Mouse (Mus musculus): ENCODE results near the gene Lmod1. TPM values are rescaled to one million over a fixed set of nuclear protein-coding genes. Genes with fewer than 3 reads are reported as not detected.

Lmod1 gene
- polyA plus RNA-seq, 1 experiment from 2014 or later = 0.16 TPM

GRCm38 (mm10) chr1:135311356-135311755 is 13.3 kb upstream of the Lmod1 start:
- Histone ChIP-seq H3K27ac (ENCODE audit: low read depth, low read length) (no peak overlapping the region), H3K4me2 (no peak overlapping the region), H3K9me3 (ENCODE audit: control insufficient read depth, low read length) (no peaks in the 10 kb centered on the region), H3K36me3 (ENCODE audit: control insufficient read depth, insufficient read depth, low read length) (peaks cover 20% of the 10 kb centered on the region), H3K9ac (ENCODE audit: low read depth, low read length) (no peak overlapping the region), H3K4me3 (ENCODE audit: low read depth, low read length) (no peak overlapping the region), H3K27me3 (replicated peaks; ENCODE audit: control insufficient read depth, insufficient read depth, low read length) (no peaks in the 10 kb centered on the region), H3K4me1 (replicated peaks; ENCODE audit: control insufficient read depth, insufficient read depth, low read length) (peaks cover 11% of the 10 kb centered on the region)
- ATAC-seq (replicated peaks; ENCODE audit: low FRiP score) = no peak
- 73% methylated on average over 6 of the region's 6 CpGs for WGBS
- no peak for DNase-seq (ENCODE audit: low spot score)

DNA sequence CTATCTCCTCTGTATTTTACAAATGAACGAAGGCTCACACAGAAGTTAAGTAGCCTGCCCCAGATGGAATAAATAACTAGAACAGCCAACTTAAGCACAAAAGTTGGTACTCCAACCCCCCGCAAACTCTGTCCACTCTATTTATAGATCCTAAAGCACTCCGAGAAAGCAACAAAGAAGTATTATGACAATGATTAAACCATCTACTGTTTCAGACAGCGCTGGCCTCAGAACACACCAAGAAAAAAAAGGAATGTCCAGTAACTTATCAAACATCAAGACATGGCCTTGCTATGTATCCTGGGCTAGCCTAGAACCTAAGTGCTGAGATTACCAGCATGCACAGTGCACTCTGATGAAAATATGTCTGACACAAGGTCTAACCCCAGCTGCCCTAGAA is 12.4 kb upstream of the Lmod1 start:
- Histone ChIP-seq H3K27me3 (replicated peaks; ENCODE audit: control insufficient read depth, insufficient read depth, low read length) (no peaks in the 10 kb centered on the region), H3K9ac (ENCODE audit: low read depth, low read length) (peak overlapping the region; percentile 95), H3K4me2 (peak overlapping the region; percentile 93), H3K4me1 (replicated peaks; ENCODE audit: control insufficient read depth, insufficient read depth, low read length) (peaks cover 11% of the 10 kb centered on the region), H3K4me3 (ENCODE audit: low read depth, low read length) (peak overlapping the region; percentile 95), H3K36me3 (ENCODE audit: control insufficient read depth, insufficient read depth, low read length) (peaks cover 16% of the 10 kb centered on the region), H3K27ac (ENCODE audit: low read depth, low read length) (no peak overlapping the region), H3K9me3 (ENCODE audit: control insufficient read depth, low read length) (no peaks in the 10 kb centered on the region)
- no peak for DNase-seq (ENCODE audit: low spot score)
- ATAC-seq (replicated peaks; ENCODE audit: low FRiP score) = no peak
- WGBS = 85% methylated on average over 4 of the region's 4 CpGs

- Histone ChIP-seq H3K36me3 (ENCODE audit: control insufficient read depth, insufficient read depth, low read length) (peaks cover 7% of the 10 kb centered on the region), H3K27me3 (replicated peaks; ENCODE audit: control insufficient read depth, insufficient read depth, low read length) (no peaks in the 10 kb centered on the region), H3K4me3 (ENCODE audit: low read depth, low read length) (peak within 1 kb of the TSS; percentile 95), H3K27ac (ENCODE audit: low read depth, low read length) (peak within 1 kb of the TSS; percentile 79), H3K9ac (ENCODE audit: low read depth, low read length) (peak within 1 kb of the TSS; percentile 95), H3K9me3 (ENCODE audit: control insufficient read depth, low read length) (no peaks in the 10 kb centered on the region), H3K4me2 (peak within 1 kb of the TSS; percentile 93), H3K4me1 (replicated peaks; ENCODE audit: control insufficient read depth, insufficient read depth, low read length) (peaks cover 11% of the 10 kb centered on the region)
- DNase-seq (ENCODE audit: low spot score) (peak; percentile 88), ATAC-seq (replicated peaks; ENCODE audit: low FRiP score) (peak; percentile 100)
- WGBS = under 1% methylated on average over 51 of the region's 51 CpGs
Measured at GRCm38 (mm10) chr1:135313284-135314031, 11.1 kb upstream of the Lmod1 start, which contains the start of gene Timm17a. Timm17a (minus strand) TSS chr1:135313778.

DNA sequence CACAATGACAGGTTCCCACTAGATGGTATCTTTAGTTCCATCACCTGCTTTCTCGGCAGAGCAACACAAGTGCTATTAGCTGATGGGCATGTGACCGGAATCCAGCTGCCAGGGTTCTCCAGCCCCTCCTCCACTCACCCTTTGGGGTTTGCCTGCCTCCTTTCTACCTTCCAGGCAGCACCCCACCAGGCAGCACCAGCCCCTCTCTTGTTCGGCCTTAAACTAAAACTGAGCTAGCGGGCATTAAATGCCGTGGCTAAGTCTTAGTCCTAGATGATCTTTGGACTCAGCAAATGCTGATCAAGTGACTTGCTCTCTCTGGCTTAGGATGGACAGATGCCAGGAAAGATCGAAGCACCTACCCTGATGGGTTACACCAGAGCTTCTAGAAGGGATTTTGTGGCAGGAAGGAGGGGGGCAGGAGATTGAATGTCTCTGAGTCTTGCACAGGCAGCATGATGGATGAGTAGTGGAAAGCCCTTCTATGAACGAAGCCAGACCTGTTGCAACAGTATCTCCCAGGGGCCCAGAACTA is 1.2 kb upstream of the Lmod1 start:
- Histone ChIP-seq H3K9ac (ENCODE audit: low read depth, low read length) (no peak overlapping the region), H3K4me2 (no peak overlapping the region), H3K36me3 (ENCODE audit: control insufficient read depth, insufficient read depth, low read length) (no peaks in the 10 kb centered on the region), H3K4me3 (ENCODE audit: low read depth, low read length) (no peak overlapping the region), H3K4me1 (replicated peaks; ENCODE audit: control insufficient read depth, insufficient read depth, low read length) (no peaks in the 10 kb centered on the region), H3K27me3 (replicated peaks; ENCODE audit: control insufficient read depth, insufficient read depth, low read length) (peaks cover 14% of the 10 kb centered on the region), H3K27ac (ENCODE audit: low read depth, low read length) (no peak overlapping the region), H3K9me3 (ENCODE audit: control insufficient read depth, low read length) (no peaks in the 10 kb centered on the region)
- ATAC-seq (replicated peaks; ENCODE audit: low FRiP score) (no peak), DNase-seq (ENCODE audit: low spot score) (no peak)
- WGBS = 72% methylated on average over 7 of the region's 7 CpGs

GRCm38 (mm10) chr1:135325934-135326333 is 1.3 kb downstream of the Lmod1 start:
- H3K4me3 ChIP-seq (ENCODE audit: low read depth, low read length) = no peak overlapping the region
- no peak overlapping the region for H3K4me2 ChIP-seq
- H3K9me3 ChIP-seq (ENCODE audit: control insufficient read depth, low read length) = no peaks in the 10 kb centered on the region

GRCm38 (mm10) chr1:135328368-135328767 is 3.8 kb downstream of the Lmod1 start:
- Histone ChIP-seq H3K9me3 (ENCODE audit: control insufficient read depth, low read length) (no peaks in the 10 kb centered on the region), H3K4me1 (replicated peaks; ENCODE audit: control insufficient read depth, insufficient read depth, low read length) (no peaks in the 10 kb centered on the region), H3K4me2 (no peak overlapping the region), H3K27me3 (replicated peaks; ENCODE audit: control insufficient read depth, insufficient read depth, low read length) (peaks cover 11% of the 10 kb centered on the region), H3K36me3 (ENCODE audit: control insufficient read depth, insufficient read depth, low read length) (no peaks in the 10 kb centered on the region), H3K4me3 (ENCODE audit: low read depth, low read length) (no peak overlapping the region), H3K9ac (ENCODE audit: low read depth, low read length) (no peak overlapping the region), H3K27ac (ENCODE audit: low read depth, low read length) (no peak overlapping the region)
- WGBS = 68% methylated on average over 5 of the region's 5 CpGs
- ATAC-seq (replicated peaks; ENCODE audit: low FRiP score) (no peak), DNase-seq (ENCODE audit: low spot score) (no peak)

More at GRCm38 (mm10) chr1:135325934-135326333, 1.3 kb downstream of the Lmod1 start:
- no peak for ATAC-seq (replicated peaks; ENCODE audit: low FRiP score)
- peaks cover 14% of the 10 kb centered on the region for H3K27me3 ChIP-seq (replicated peaks; ENCODE audit: control insufficient read depth, insufficient read depth, low read length)
- no peak overlapping the region for H3K9ac ChIP-seq (ENCODE audit: low read depth, low read length)
- 78% methylated on average over 2 of the region's 2 CpGs for WGBS
- DNase-seq (ENCODE audit: low spot score) = no peak
- H3K27ac ChIP-seq (ENCODE audit: low read depth, low read length) = no peak overlapping the region
- no peaks in the 10 kb centered on the region for H3K4me1 ChIP-seq (replicated peaks; ENCODE audit: control insufficient read depth, insufficient read depth, low read length)
- no peaks in the 10 kb centered on the region for H3K36me3 ChIP-seq (ENCODE audit: control insufficient read depth, insufficient read depth, low read length)

DNA sequence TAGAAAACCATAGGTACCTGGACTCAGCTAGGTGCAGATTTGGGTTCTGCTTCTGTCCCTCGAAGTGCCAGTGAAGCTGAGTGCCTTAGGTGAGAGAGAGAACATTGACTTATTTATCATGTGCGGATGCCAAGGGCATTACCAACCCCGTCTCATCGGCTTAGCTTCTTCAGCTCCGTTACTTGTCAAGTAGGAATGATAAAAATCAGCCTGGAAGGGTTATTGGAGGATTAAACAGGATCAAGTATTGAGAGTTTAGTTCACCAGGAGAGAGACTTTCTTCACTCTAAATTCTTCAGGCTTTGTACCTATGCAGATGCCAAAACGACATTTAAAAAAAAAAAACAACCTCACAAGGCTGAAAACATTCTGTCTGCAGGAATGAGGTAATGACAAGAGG is 6.0 kb downstream of the Lmod1 start:
- H3K36me3 ChIP-seq (ENCODE audit: control insufficient read depth, insufficient read depth, low read length) = no peaks in the 10 kb centered on the region
- no peak overlapping the region for H3K9ac ChIP-seq (ENCODE audit: low read depth, low read length)
- H3K4me1 ChIP-seq (replicated peaks; ENCODE audit: control insufficient read depth, insufficient read depth, low read length) = no peaks in the 10 kb centered on the region
- ATAC-seq (replicated peaks; ENCODE audit: low FRiP score) (no peak), DNase-seq (ENCODE audit: low spot score) (no peak)
- H3K4me3 ChIP-seq (ENCODE audit: low read depth, low read length) = no peak overlapping the region
- H3K27ac ChIP-seq (ENCODE audit: low read depth, low read length) = no peak overlapping the region
- no peak overlapping the region for H3K4me2 ChIP-seq
- 68% methylated on average over 6 of the region's 6 CpGs for WGBS
- no peaks in the 10 kb centered on the region for H3K27me3 ChIP-seq (replicated peaks; ENCODE audit: control insufficient read depth, insufficient read depth, low read length)
- H3K9me3 ChIP-seq (ENCODE audit: control insufficient read depth, low read length) = no peaks in the 10 kb centered on the region

GRCm38 (mm10) chr1:135341947-135342346 is 17.3 kb downstream of the Lmod1 start:
- Histone ChIP-seq H3K9me3 (ENCODE audit: control insufficient read depth, low read length) (no peaks in the 10 kb centered on the region), H3K9ac (ENCODE audit: low read depth, low read length) (no peak overlapping the region), H3K4me2 (no peak overlapping the region), H3K4me3 (ENCODE audit: low read depth, low read length) (no peak overlapping the region), H3K36me3 (ENCODE audit: control insufficient read depth, insufficient read depth, low read length) (no peaks in the 10 kb centered on the region), H3K27me3 (replicated peaks; ENCODE audit: control insufficient read depth, insufficient read depth, low read length) (no peaks in the 10 kb centered on the region), H3K4me1 (replicated peaks; ENCODE audit: control insufficient read depth, insufficient read depth, low read length) (no peaks in the 10 kb centered on the region), H3K27ac (ENCODE audit: low read depth, low read length) (no peak overlapping the region)
- no peak for DNase-seq (ENCODE audit: low spot score)
- ATAC-seq (replicated peaks; ENCODE audit: low FRiP score) = no peak
- 80% methylated on average over 8 of the region's 8 CpGs for WGBS

GRCm38 (mm10) chr1:135344026-135344425 is 19.4 kb downstream of the Lmod1 start:
- Histone ChIP-seq H3K9ac (ENCODE audit: low read depth, low read length) (no peak overlapping the region), H3K36me3 (ENCODE audit: control insufficient read depth, insufficient read depth, low read length) (no peaks in the 10 kb centered on the region), H3K27ac (ENCODE audit: low read depth, low read length) (no peak overlapping the region), H3K9me3 (ENCODE audit: control insufficient read depth, low read length) (no peaks in the 10 kb centered on the region), H3K4me1 (replicated peaks; ENCODE audit: control insufficient read depth, insufficient read depth, low read length) (no peaks in the 10 kb centered on the region), H3K4me2 (no peak overlapping the region), H3K27me3 (replicated peaks; ENCODE audit: control insufficient read depth, insufficient read depth, low read length) (no peaks in the 10 kb centered on the region), H3K4me3 (ENCODE audit: low read depth, low read length) (no peak overlapping the region)
- DNase-seq (ENCODE audit: low spot score) = no peak
- no peak for ATAC-seq (replicated peaks; ENCODE audit: low FRiP score)
- 55% methylated on average over 4 of the region's 4 CpGs for WGBS
